Mouse (Mus musculus) liver, postnatal 0 days (tissue): ENCODE measurements around the gene Plppr1. TPM values are rescaled to one million over a fixed set of nuclear protein-coding genes. Genes with fewer than 3 reads are reported as not detected.

Experiments used
- ATAC-seq: fragments of 200-750 bp; cut with Nextera tagmentation; 2 replicates; pipeline ENCODE4 v1.8.0; 2017; ENCODE audit warnings: mild to moderate bottlenecking, moderate library complexity
- DNase-seq: peaks from one replicate; pipeline ENCODE4 v3.0.0-alpha.2; 2016
- H3K27ac ChIP-seq: fragments of 300-500 bp; sonication (generic); 2 replicates; pipeline ENCODE4 v1.5.1; 2014; ENCODE audit warnings: antibody characterized with exemption, moderate library complexity, mild to moderate bottlenecking, low read depth
- H3K27me3 ChIP-seq: fragments of 300-500 bp; sonication (generic); 2 replicates; pipeline ENCODE4 v1.6.1; 2014; ENCODE audit warnings: low read length, control low read depth, mixed read lengths; ENCODE audit not compliant: insufficient read depth
- H3K36me3 ChIP-seq: fragments of 300-500 bp; sonication (generic); replicated peaks from 2 replicates; pipeline ENCODE4 v1.6.1; 2014; ENCODE audit warnings: mild to moderate bottlenecking, control low read depth, low read length, moderate library complexity, mixed read lengths; ENCODE audit not compliant: insufficient read depth
- H3K4me1 ChIP-seq: fragments of 300-500 bp; sonication (generic); 2 replicates; pipeline ENCODE4 v1.6.1; 2014; ENCODE audit warnings: antibody characterized with exemption, mild to moderate bottlenecking, control low read depth; ENCODE audit not compliant: insufficient read depth
- H3K4me2 ChIP-seq: fragments of 300-500 bp; sonication (generic); 2 replicates; pipeline ENCODE4 v1.6.1; 2014; ENCODE audit warnings: low read depth, mild to moderate bottlenecking, low read length, moderate library complexity, mixed read lengths
- H3K4me3 ChIP-seq: fragments of 300-500 bp; sonication (generic); 2 replicates; pipeline ENCODE4 v1.5.1; 2014; ENCODE audit warnings: low read depth, low read length
- H3K9ac ChIP-seq: fragments of 300-500 bp; sonication (generic); replicated peaks from 2 replicates; pipeline ENCODE4 v1.6.1; 2014; ENCODE audit warnings: mild to moderate bottlenecking, moderate library complexity
- H3K9me3 ChIP-seq: fragments of 300-500 bp; sonication (generic); 2 replicates; pipeline ENCODE4 v1.6.1; 2016; ENCODE audit warnings: mild to moderate bottlenecking, control low read depth, low read length, mixed read lengths
- CTCF ChIP-seq: sonication (generic); IDR thresholded peaks from 2 replicates; pipeline ENCODE4 v1.5.1; 2016; ENCODE audit warnings: antibody characterized with exemption, low read depth
- EP300 ChIP-seq: IDR thresholded peaks from 2 replicates; pipeline ENCODE4 v1.6.1; 2016; ENCODE audit warnings: antibody characterized with exemption, low read depth, mild to moderate bottlenecking
- WGBS: fragments of 180-500 bp; shearing (Covaris S2); extraction: QIAGEN DNeasy Blood & Tissue Kit; methylation state at CpG from one replicate; pipeline ENCODE4 v1.1.7; 2014; ENCODE audit not compliant: insufficient replicate concordance; 5-methylcytosine and 5-hydroxymethylcytosine counted together
- polyA plus RNA-seq: library from polyadenylated mRNA; unstranded; fragments of >200 nt; fragmentation: Nextera tagmentation; extraction: Ambion mirVana; gene quantifications from 2 replicates; pipeline ENCODE4 v1.2.1, GENCODE M21; 2015

Plppr1 gene
- polyA plus RNA-seq, 1 experiment from 2014 or later = 5.8 TPM

DNA sequence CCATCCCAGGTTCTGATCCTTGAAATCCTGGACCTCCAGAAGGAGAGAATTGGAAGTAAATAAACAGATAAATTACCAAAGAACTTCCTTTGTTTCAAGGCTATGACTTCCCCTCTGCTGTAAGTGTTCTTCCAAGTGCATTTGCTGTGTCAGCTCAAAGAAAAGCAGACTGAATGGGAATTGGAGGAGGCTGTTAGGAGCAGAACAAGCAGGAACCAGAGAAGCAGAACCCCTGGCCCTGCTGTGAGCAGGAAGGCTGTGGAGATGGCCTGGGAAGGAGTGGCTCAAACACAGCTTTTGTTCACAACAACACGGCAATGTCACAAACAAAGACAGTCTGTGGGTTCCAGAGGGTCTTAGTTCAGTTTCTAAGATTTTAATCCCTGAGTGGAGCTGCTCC, 20.3 kb downstream of the Plppr1 start:
- Histone ChIP-seq H3K36me3 (no peaks in the 10 kb centered on the region), H3K27me3 (no peaks in the 10 kb centered on the region), H3K9me3 (no peaks in the 10 kb centered on the region), H3K4me2 (no peak overlapping the region), H3K4me3 (no peak overlapping the region), H3K27ac (no peak overlapping the region), H3K9ac (no peak overlapping the region), H3K4me1 (no peaks in the 10 kb centered on the region)
- TF ChIP-seq CTCF = no peak
- TF ChIP-seq EP300 = no peak
- ATAC-seq (no peak), DNase-seq (no peak)
- WGBS = 47% methylated on average over 1 of the region's 1 CpGs

DNA sequence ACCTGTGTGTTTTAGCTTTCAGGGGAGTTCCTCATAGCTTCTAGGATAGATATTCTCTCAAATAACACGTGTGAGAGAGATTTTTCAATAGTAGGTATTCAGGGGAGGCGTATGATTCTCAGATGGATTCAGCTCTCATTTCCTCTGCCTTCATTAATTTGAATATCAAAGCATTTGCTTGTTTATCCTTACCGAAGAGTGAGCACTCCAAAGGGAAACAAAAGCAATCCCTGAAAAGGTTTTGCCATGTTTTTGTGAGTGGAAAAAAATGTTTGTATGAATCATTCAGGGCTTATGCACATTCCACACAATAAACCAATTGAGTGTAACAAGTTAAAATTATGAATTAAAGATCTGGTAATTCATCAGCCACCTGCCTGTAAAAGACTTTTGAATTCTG, 29.1 kb downstream of the Plppr1 start:
- no peaks in the 10 kb centered on the region for H3K36me3 ChIP-seq
- H3K9me3 ChIP-seq = no peaks in the 10 kb centered on the region
- H3K4me1 ChIP-seq = no peaks in the 10 kb centered on the region
- 58% methylated on average over 3 of the region's 3 CpGs for WGBS
- no peak overlapping the region for H3K9ac ChIP-seq
- no peaks in the 10 kb centered on the region for H3K27me3 ChIP-seq
- H3K4me3 ChIP-seq = no peak overlapping the region
- no peak overlapping the region for H3K27ac ChIP-seq
- no peak for ATAC-seq
- H3K4me2 ChIP-seq = no peak overlapping the region
- TF ChIP-seq EP300 (no peak), CTCF (no peak)
- DNase-seq = no peak

DNA sequence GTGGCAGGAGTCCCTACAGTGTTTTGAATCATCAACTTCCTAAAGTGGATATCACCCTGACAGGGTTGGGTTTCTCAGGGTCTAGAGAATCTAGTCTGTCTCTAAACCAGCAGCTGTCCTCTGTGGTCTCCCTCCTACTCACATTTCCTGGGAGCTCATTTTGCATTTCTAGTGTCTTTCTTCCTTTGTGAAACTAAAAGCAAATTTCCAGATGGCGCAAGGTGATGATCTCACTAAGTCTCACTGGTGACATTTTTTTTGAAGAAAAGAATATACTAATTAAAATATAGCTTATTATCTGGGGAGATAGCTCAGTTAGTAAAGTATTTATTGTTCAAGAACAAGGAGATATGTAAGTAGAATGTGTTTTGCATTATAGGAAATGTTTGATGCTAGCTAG, 31.4 kb downstream of the Plppr1 start:
- DNase-seq = no peak
- Histone ChIP-seq H3K27me3 (no peaks in the 10 kb centered on the region), H3K4me3 (no peak overlapping the region), H3K9ac (no peak overlapping the region), H3K4me2 (no peak overlapping the region), H3K4me1 (no peaks in the 10 kb centered on the region), H3K27ac (no peak overlapping the region), H3K36me3 (no peaks in the 10 kb centered on the region), H3K9me3 (no peaks in the 10 kb centered on the region)
- ATAC-seq = no peak
- 91% methylated on average over 1 of the region's 1 CpGs for WGBS
- TF ChIP-seq CTCF (no peak), EP300 (no peak)

DNA sequence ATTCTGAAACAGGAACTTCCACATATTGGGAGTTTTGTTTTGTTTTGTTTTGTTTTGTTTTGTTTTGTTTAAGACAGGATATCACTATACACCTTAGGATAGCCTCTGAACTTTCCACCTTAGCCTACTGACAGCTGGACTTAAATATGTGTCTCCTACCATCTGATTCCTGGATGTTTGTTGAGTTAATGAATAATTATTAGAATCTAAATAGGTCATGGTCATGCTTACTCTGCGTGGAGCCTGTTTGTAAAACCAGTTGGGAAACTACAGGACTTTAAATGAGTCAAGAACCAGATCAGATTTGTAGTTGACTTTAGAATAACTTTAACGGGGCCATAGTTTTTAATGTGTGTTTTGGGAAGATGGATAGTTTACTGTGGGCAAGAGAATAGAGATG, 40.4 kb downstream of the Plppr1 start:
- no peak overlapping the region for H3K4me2 ChIP-seq
- peak overlapping the region; percentile 63; the same call in 1 of the 2 replicates for H3K27ac ChIP-seq
- 44% methylated on average over 2 of the region's 2 CpGs for WGBS
- no peaks in the 10 kb centered on the region for H3K36me3 ChIP-seq
- DNase-seq (no peak), ATAC-seq (peak; percentile 94)
- no peaks in the 10 kb centered on the region for H3K4me1 ChIP-seq
- H3K27me3 ChIP-seq = no peaks in the 10 kb centered on the region
- H3K4me3 ChIP-seq = no peak overlapping the region
- no peak overlapping the region for H3K9ac ChIP-seq
- no peaks in the 10 kb centered on the region for H3K9me3 ChIP-seq
- TF ChIP-seq EP300 (no peak), CTCF (no peak)

DNA sequence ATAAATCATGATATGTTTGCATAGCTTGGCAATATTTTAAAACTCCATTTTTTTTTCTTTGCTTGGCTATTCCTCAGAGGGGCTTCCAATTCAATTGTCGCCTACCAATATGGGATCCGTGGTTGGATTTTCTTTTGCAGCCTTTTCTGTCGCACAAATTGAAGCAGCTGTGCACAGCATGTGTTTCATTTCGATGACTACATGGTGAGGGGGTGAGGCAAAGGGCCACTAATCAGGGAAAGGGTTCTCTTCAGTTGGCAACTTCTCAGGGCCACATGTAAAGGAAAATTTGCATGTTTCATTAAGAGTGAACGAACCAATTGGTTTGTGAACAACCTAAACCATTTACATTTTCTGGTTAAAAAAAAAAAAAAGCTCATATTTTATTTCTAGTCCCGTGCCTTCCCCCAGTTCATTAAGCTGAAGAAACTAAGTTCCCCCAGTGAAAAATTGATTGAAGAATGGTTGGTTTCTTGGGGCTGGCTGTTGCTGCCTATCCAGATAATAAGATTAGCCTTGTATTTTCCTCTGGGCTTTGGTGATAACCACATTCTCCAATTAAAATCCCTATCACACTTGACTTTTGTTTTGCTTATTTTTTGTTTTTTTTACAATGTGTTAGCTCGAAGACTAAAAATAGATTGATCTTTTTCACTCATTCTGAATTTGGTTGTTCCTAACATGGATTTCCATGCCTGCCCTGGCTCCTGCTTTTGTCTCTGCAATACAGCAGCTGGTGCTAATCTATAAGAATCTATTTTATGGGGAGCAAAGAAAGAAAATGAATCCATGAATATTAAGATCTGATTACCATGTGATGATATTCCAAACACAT, 43.1 kb downstream of the Plppr1 start:
- no peak overlapping the region for H3K9ac ChIP-seq
- no peaks in the 10 kb centered on the region for H3K27me3 ChIP-seq
- no peak overlapping the region for H3K4me3 ChIP-seq
- H3K4me2 ChIP-seq = no peak overlapping the region
- 68% methylated on average over 7 of the region's 7 CpGs for WGBS
- no peak for ATAC-seq
- no peak overlapping the region for H3K27ac ChIP-seq
- DNase-seq = no peak
- no peaks in the 10 kb centered on the region for H3K4me1 ChIP-seq
- no peaks in the 10 kb centered on the region for H3K9me3 ChIP-seq
- no peaks in the 10 kb centered on the region for H3K36me3 ChIP-seq
- TF ChIP-seq CTCF (no peak), EP300 (no peak)

DNA sequence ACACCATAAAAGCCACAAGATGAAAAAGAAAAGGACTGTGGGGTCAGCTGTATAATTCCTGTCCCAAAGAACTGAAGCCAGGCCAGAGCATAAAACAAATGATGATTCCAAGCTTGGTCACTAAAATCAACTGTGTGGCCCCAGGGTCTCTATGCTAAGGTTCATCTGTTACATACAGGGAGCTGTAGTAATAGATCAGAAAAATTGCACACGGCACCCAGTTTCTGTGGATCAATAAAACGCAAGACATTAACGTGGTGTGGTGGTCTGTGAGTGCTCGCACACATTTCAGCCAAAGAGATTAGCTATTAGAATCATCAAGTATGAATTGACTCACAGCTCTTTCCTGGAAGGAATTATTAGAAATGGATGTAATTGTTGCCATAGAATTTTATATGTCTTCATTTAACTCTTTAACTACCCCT, 43.7 kb downstream of the Plppr1 start:
- Histone ChIP-seq H3K9ac (no peak overlapping the region), H3K27ac (no peak overlapping the region), H3K36me3 (no peaks in the 10 kb centered on the region), H3K4me2 (no peak overlapping the region), H3K27me3 (no peaks in the 10 kb centered on the region), H3K9me3 (no peaks in the 10 kb centered on the region), H3K4me3 (no peak overlapping the region), H3K4me1 (no peaks in the 10 kb centered on the region)
- WGBS = 91% methylated on average over 4 of the region's 4 CpGs
- ATAC-seq (no peak), DNase-seq (no peak)
- no peak for TF ChIP-seq EP300
- TF ChIP-seq CTCF = no peak
